Mouse (Mus musculus) forebrain, embryonic 13.5 days (tissue): ENCODE results near the gene Klhl32. TPM values are rescaled to one million over a fixed set of nuclear protein-coding genes. Genes with fewer than 3 reads are reported as not detected.

Experiments used
- ATAC-seq: fragments of 200-750 bp; cut with Nextera tagmentation; 2 replicates; pipeline ENCODE4 v1.8.0; 2017
- H3K27ac ChIP-seq: fragments of 300-500 bp; sonication (generic); 2 replicates; pipeline ENCODE4 v1.5.1; 2015; ENCODE audit warnings: inconsistent platforms, mild to moderate bottlenecking, moderate library complexity
- H3K27me3 ChIP-seq: fragments of 300-500 bp; sonication (generic); 2 replicates; pipeline ENCODE4 v1.6.1; 2015; ENCODE audit warnings: mild to moderate bottlenecking, inconsistent platforms
- H3K36me3 ChIP-seq: fragments of 300-500 bp; sonication (generic); 2 replicates; pipeline ENCODE4 v1.6.1; 2015; ENCODE audit warnings: mild to moderate bottlenecking, inconsistent platforms; ENCODE audit not compliant: poor library complexity, severe bottlenecking
- H3K4me1 ChIP-seq: fragments of 300-500 bp; sonication (generic); 2 replicates; pipeline ENCODE4 v1.6.1; 2015; ENCODE audit warnings: inconsistent platforms
- H3K4me2 ChIP-seq: fragments of 300-500 bp; sonication (generic); 2 replicates; pipeline ENCODE4 v1.6.1; 2015; ENCODE audit warnings: inconsistent platforms, mild to moderate bottlenecking, moderate library complexity
- H3K4me3 ChIP-seq: fragments of 300-500 bp; sonication (generic); 2 replicates; pipeline ENCODE4 v1.5.1; 2015; ENCODE audit warnings: mild to moderate bottlenecking, inconsistent platforms
- H3K9ac ChIP-seq: fragments of 300-500 bp; sonication (generic); 2 replicates; pipeline ENCODE4 v1.6.1; 2015; ENCODE audit warnings: mild to moderate bottlenecking, inconsistent platforms
- H3K9me3 ChIP-seq: fragments of 300-500 bp; sonication (generic); replicated peaks from 2 replicates; pipeline ENCODE4 v1.6.1; 2016; ENCODE audit warnings: inconsistent platforms
- WGBS: fragments of 180-500 bp; shearing (Covaris S2); methylation state at CpG from one replicate; pipeline ENCODE4 v1.1.7; 2015; 5-methylcytosine and 5-hydroxymethylcytosine counted together
- polyA plus RNA-seq: library from polyadenylated mRNA; unstranded; fragments of >200 nt; fragmentation: Nextera tagmentation; extraction: Ambion mirVana; gene quantifications from 2 replicates; pipeline ENCODE4 v1.2.1, GENCODE M21; 2015

Klhl32 gene
- polyA plus RNA-seq, 1 experiment from 2014 or later, result 12.3 TPM

GRCm38 (mm10) chr4:24621422-24622187 is 229.3 kb downstream of the Klhl32 start:
- Histone ChIP-seq H3K4me3 (no peak overlapping the region), H3K4me2 (no peak overlapping the region), H3K9ac (no peak overlapping the region), H3K9me3 (no peaks in the 10 kb centered on the region), H3K4me1 (no peaks in the 10 kb centered on the region; the same call in 1 of the 2 replicates), H3K27ac (no peak overlapping the region), H3K27me3 (no peaks in the 10 kb centered on the region), H3K36me3 (no peaks in the 10 kb centered on the region)
- peak; percentile 84 for ATAC-seq
- 79% methylated on average over 9 of the region's 9 CpGs for WGBS

DNA sequence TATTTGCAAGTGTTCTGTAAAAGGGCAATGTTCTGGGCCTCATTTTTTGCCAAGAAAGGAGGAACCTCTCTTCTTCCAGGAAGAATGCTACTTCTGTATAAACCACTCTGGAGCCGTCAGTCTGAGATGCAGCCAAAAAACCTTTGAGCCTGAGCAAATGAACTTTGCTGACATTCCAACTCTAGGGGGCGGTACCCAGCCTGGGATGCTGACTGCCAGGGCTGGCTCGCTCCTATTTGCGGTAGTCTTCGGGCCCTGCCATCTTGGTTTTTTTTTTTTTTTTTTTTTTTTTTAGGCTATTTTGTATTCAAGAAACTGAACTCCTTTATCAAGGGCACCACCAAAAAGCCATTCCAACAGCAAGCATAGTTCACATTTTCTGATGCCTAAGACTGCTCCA is 230.5 kb downstream of the Klhl32 start:
- H3K4me1 ChIP-seq, result no peaks in the 10 kb centered on the region; the same call in 1 of the 2 replicates
- no peak for ATAC-seq
- H3K27ac ChIP-seq, result no peak overlapping the region
- H3K4me2 ChIP-seq, result no peak overlapping the region
- no peaks in the 10 kb centered on the region for H3K27me3 ChIP-seq
- WGBS, result 87% methylated on average over 5 of the region's 5 CpGs
- no peaks in the 10 kb centered on the region for H3K9me3 ChIP-seq
- no peak overlapping the region for H3K4me3 ChIP-seq
- no peak overlapping the region for H3K9ac ChIP-seq
- H3K36me3 ChIP-seq, result no peaks in the 10 kb centered on the region

DNA sequence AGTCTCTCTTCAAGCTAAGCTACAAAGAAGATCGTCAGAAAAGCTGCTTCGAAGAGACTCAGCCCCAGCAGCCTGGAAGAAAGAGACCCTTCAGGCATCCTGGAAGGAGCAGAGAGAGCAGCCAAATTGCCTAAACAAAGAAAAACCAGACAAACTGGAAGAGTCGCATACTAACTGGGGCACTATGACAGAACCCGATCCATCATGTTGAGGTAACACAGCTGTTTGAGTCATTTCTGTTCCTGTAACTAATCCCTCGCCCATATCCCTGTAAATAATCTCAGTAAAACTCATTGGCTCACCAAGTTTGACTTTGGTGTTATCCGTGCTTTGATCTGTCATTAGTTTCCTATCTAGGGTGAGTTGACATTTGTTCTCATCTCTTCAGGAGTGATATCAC is 230.9 kb downstream of the Klhl32 start:
- H3K9me3 ChIP-seq, result no peaks in the 10 kb centered on the region
- ATAC-seq, result no peak
- H3K4me3 ChIP-seq, result no peak overlapping the region
- WGBS, result 84% methylated on average over 6 of the region's 6 CpGs
- no peaks in the 10 kb centered on the region for H3K36me3 ChIP-seq
- H3K27me3 ChIP-seq, result no peaks in the 10 kb centered on the region
- no peak overlapping the region for H3K9ac ChIP-seq
- no peak overlapping the region for H3K27ac ChIP-seq
- H3K4me1 ChIP-seq, result no peaks in the 10 kb centered on the region; the same call in 1 of the 2 replicates
- no peak overlapping the region for H3K4me2 ChIP-seq

GRCm38 (mm10) chr4:24609564-24609963 is 241.4 kb downstream of the Klhl32 start:
- Histone ChIP-seq H3K4me2 (no peak overlapping the region), H3K36me3 (peaks cover 16% of the 10 kb centered on the region), H3K27ac (no peak overlapping the region), H3K27me3 (no peaks in the 10 kb centered on the region), H3K9ac (no peak overlapping the region), H3K9me3 (no peaks in the 10 kb centered on the region), H3K4me3 (no peak overlapping the region), H3K4me1 (no peaks in the 10 kb centered on the region)
- no peak for ATAC-seq
- 98% methylated on average over 2 of the region's 2 CpGs for WGBS

GRCm38 (mm10) chr4:24609085-24609484 is 241.8 kb downstream of the Klhl32 start:
- no peak for ATAC-seq
- WGBS, result 83% methylated on average over 3 of the region's 3 CpGs

DNA sequence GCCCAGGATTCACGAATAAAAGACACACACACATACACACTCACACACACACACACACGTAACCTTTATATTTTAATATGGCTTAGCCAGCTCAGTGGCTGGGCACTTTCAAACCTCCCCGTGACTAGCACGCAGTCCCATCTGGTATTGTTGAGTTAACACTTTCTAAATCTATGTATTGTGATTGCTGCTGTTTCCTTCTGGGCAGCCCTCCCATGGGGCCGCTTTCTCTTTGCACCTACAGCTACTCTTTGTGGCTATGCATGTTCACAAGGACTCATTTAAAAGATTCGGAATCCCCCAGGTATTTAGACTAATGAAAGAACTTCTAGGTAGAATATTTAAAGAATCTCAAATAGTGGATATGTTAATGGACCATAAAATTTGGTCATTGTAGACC is 249.2 kb downstream of the Klhl32 start:
- Histone ChIP-seq H3K4me3 (no peak overlapping the region), H3K9me3 (no peaks in the 10 kb centered on the region), H3K9ac (no peak overlapping the region), H3K27ac (no peak overlapping the region), H3K4me2 (no peak overlapping the region), H3K27me3 (no peaks in the 10 kb centered on the region), H3K4me1 (no peaks in the 10 kb centered on the region), H3K36me3 (peaks cover 70% of the 10 kb centered on the region)
- 88% methylated on average over 6 of the region's 6 CpGs for WGBS
- no peak for ATAC-seq

More at GRCm38 (mm10) chr4:24609085-24609484, 241.8 kb downstream of the Klhl32 start:
- Histone ChIP-seq H3K27ac (no peak overlapping the region), H3K4me3 (no peak overlapping the region), H3K9me3 (no peaks in the 10 kb centered on the region), H3K4me1 (no peaks in the 10 kb centered on the region), H3K27me3 (no peaks in the 10 kb centered on the region), H3K36me3 (peaks cover 18% of the 10 kb centered on the region), H3K9ac (no peak overlapping the region), H3K4me2 (no peak overlapping the region)

- WGBS, result 68% methylated on average over 1 of the region's 1 CpGs
- Histone ChIP-seq H3K9me3 (no peaks in the 10 kb centered on the region), H3K4me2 (no peak overlapping the region), H3K4me1 (no peaks in the 10 kb centered on the region), H3K4me3 (no peak overlapping the region), H3K27ac (no peak overlapping the region), H3K36me3 (peaks cover 56% of the 10 kb centered on the region), H3K27me3 (no peaks in the 10 kb centered on the region), H3K9ac (no peak overlapping the region)
- ATAC-seq, result no peak
Observed at GRCm38 (mm10) chr4:24598637-24599036, 252.3 kb downstream of the Klhl32 start.

DNA sequence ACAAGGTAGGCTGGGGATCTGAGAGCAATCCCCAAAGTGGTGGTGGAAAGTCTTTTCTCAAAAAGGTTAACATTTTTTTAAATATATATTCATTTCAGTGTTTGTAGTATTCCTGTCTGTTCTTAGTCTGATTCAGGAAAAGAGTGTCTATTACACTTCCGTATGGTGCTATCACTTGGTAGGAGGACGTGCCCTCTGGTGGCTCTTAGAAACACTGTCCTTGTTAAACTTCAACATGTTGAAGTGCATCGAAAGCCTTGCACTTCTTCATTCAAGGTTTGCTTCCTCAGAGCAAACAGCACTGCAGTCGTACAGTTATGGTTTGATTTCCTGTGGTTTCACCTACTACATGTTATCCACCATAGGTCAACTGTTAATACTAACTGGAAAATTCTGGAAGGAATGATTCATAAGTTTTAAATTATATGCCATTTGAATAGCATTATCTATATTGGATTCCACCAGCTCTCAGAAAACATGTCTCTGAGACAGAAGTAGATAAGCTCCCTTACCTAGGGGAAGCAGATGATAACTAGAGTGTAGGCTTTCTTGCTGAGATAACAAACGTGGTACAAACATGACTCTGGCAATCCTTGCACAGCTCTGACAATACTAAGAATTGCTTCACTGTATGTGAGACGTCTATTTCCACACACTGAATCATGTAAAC is 253.8 kb downstream of the Klhl32 start:
- Histone ChIP-seq H3K36me3 (peaks cover 46% of the 10 kb centered on the region), H3K4me1 (no peaks in the 10 kb centered on the region), H3K4me2 (no peak overlapping the region), H3K27me3 (no peaks in the 10 kb centered on the region), H3K9me3 (no peaks in the 10 kb centered on the region), H3K9ac (no peak overlapping the region), H3K4me3 (no peak overlapping the region), H3K27ac (no peak overlapping the region)
- 92% methylated on average over 6 of the region's 6 CpGs for WGBS
- no peak for ATAC-seq

DNA sequence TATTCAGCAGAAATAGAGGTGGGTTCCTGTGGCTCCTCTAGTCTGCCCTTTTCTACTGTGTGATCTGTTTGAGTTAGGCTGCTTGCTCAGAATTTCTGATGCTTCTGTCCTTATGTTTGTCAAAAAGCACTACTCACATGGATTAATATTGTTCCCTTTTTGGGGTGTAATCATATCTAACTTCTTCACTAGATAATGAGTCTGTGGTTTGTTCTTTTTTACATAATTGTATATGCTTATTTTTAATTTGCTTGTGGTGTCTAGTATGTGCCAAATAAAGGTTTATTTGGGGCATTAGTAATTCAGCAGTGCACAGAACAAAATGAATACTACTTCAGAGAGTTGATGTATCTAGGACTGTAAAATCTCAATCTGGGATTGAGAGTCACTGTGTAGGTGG is 256.1 kb downstream of the Klhl32 start:
- Histone ChIP-seq H3K27me3 (no peaks in the 10 kb centered on the region), H3K9me3 (no peaks in the 10 kb centered on the region), H3K9ac (no peak overlapping the region), H3K4me2 (no peak overlapping the region), H3K4me1 (no peaks in the 10 kb centered on the region), H3K36me3 (peaks cover 27% of the 10 kb centered on the region; the same call in 1 of the 2 replicates), H3K27ac (no peak overlapping the region), H3K4me3 (no peak overlapping the region)
- no peak for ATAC-seq

DNA sequence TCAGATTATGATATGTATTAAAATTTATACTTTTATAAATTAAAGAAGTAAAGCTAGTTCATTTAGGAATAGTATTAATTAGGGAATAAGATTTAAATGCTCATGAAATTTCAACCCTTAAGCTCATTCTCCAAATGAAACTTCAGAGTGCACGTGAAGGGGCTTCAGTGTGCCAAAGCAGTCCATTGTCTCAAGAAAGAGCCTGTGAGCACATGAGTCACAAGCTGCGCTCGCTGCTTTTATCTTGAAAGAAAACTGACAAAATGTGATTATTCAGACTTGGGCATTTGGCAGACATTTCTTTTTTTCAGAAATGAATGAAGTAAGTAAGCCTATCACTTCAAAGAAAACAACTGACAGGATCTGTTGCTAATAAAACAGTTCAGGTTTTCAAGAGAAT is 266.9 kb downstream of the Klhl32 start:
- no peak overlapping the region for H3K4me2 ChIP-seq
- 20% methylated on average over 3 of the region's 3 CpGs for WGBS
- H3K9me3 ChIP-seq, result no peaks in the 10 kb centered on the region
- 0 out of 2 replicates have a peak, but pooled peaks cover 2% of the 10 kb centered on the region for H3K4me1 ChIP-seq
- no peak overlapping the region for H3K27ac ChIP-seq
- no peak overlapping the region for H3K9ac ChIP-seq
- H3K36me3 ChIP-seq, result peaks cover 34% of the 10 kb centered on the region
- peak; percentile 74 for ATAC-seq
- H3K27me3 ChIP-seq, result no peaks in the 10 kb centered on the region
- no peak overlapping the region for H3K4me3 ChIP-seq

DNA sequence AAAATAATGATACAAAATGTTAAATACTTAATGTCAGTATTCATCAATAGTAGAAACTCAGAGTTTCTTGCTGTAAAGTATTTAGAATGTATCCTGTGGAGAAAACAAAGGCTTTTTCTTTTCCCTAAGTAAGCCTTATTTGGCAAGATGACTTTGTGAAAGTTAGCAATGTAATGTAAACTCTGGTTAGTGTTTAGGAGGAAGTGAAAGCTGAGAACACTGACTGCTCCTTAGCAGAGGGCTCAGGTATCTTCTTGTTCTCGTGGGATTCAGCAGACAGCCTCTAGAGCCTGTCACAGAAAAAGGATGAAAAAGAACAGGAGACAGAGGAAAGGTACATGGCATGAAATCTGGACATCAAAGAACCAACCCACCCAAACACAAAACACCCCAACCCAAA is 268.6 kb downstream of the Klhl32 start:
- Histone ChIP-seq H3K36me3 (peaks cover 26% of the 10 kb centered on the region), H3K9me3 (no peaks in the 10 kb centered on the region), H3K4me2 (no peak overlapping the region), H3K27ac (no peak overlapping the region), H3K4me3 (no peak overlapping the region), H3K9ac (no peak overlapping the region), H3K27me3 (no peaks in the 10 kb centered on the region), H3K4me1 (0 out of 2 replicates have a peak, but pooled peaks cover 2% of the 10 kb centered on the region)
- WGBS, result 81% methylated on average over 1 of the region's 1 CpGs
- no peak for ATAC-seq

DNA sequence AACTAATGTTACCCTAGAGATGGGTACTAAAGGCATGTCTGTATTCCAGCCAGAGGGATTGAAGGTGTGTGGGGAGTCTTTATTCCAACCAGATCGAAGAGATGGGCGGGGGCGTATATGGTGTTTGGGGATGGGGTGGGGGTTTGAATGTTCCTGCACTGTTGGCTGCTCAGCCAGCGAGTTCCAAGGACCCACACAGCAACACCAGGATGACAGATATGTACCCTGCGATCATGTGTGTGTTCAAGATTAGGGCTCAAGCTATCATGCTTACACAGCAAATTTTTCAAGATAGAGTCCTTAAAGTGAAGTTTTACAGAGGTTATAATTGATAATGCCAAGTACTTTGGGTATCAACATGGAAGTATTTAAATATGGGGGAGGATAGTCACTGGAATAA is 273.3 kb downstream of the Klhl32 start:
- Histone ChIP-seq H3K4me3 (no peak overlapping the region), H3K27me3 (no peaks in the 10 kb centered on the region), H3K9ac (no peak overlapping the region), H3K36me3 (peaks cover 24% of the 10 kb centered on the region), H3K4me2 (no peak overlapping the region), H3K9me3 (no peaks in the 10 kb centered on the region), H3K27ac (no peak overlapping the region), H3K4me1 (no peaks in the 10 kb centered on the region)
- 96% methylated on average over 5 of the region's 5 CpGs for WGBS
- ATAC-seq, result no peak
